In genomic region chr7:116206806-116207571, GRCm38 (mm10) we compare ENCODE assay signal across 17 mouse cellular contexts.
DNase-seq lines count a peak whose midpoint lies in the region; ATAC-seq and TF ChIP-seq lines count a peak whose summit lies in the region.
"Had no signal": no experiment of that assay in that cellular context is flagged by ENCODE, and none has a peak within 500 bp of the region (broad histone marks: within the 10 kb centered on the region; RNA-seq: fewer than 3 reads in every experiment).

No protein-coding gene starts in this region.

- 49% methylated on average over 7 of the region's 7 CpGs for WGBS in heart, embryonic 12.5 days
- 52% methylated on average over 7 of the region's 7 CpGs for WGBS in heart, embryonic 15.5 days
- WGBS in thymus, adult 2 months: 80% methylated on average over 7 of the region's 7 CpGs

- no peak overlapping the region for H3K4me2 ChIP-seq in heart, embryonic 12.5 days
- H3K4me2 ChIP-seq in heart, embryonic 15.5 days: no peak overlapping the region
- H3K4me2 ChIP-seq: embryonic facial prominence, embryonic 12.5 days; forebrain, embryonic 15.5 days; kidney, embryonic 15.5 days; lung, embryonic 14.5 days; neural tube, embryonic 12.5 days; stomach, embryonic 15.5 days had no signal

- no peak overlapping the region for H3K27ac ChIP-seq in heart, embryonic 12.5 days (ENCODE audit: poor library complexity, severe bottlenecking)
- peak overlapping the region; percentile 14; the same call in 1 of the 2 replicates for H3K27ac ChIP-seq in heart, embryonic 15.5 days
- no peak overlapping the region for H3K27ac ChIP-seq in thymus, adult 2 months (ENCODE audit: control insufficient read depth, insufficient read depth, low read length)
- H3K27ac ChIP-seq: embryonic facial prominence, embryonic 12.5 days; forebrain, embryonic 15.5 days; kidney, embryonic 15.5 days; neural tube, embryonic 12.5 days; stomach, embryonic 15.5 days had no signal

- DNase-seq in heart, postnatal 4 days: no peak
- peak; percentile 62 for DNase-seq in 416B (ENCODE audit: low read depth)
- DNase-seq in ES-CJ7 (ENCODE audit: low read depth, low spot score): peak; percentile 75
- no peak for DNase-seq in thymus, adult 2 months
- no peak for DNase-seq in c-Kit-positive CD71-positive TER-119-positive erythroid progenitor cells, embryonic 14.5 days (ENCODE audit: low spot score)
- DNase-seq: adrenal gland, adult 8-10 months; cerebellum, adult 18-20 months; cerebellum, postnatal 36 days; lung, embryonic 14.5 days had no signal

- no peak overlapping the region for H3K4me3 ChIP-seq in heart, embryonic 12.5 days
- no peak overlapping the region for H3K4me3 ChIP-seq in heart, embryonic 15.5 days
- H3K4me3 ChIP-seq in thymus, adult 2 months (ENCODE audit: control insufficient read depth, insufficient read depth, low read length): no peak overlapping the region
- H3K4me3 ChIP-seq: embryonic facial prominence, embryonic 12.5 days; forebrain, embryonic 15.5 days; kidney, embryonic 15.5 days; neural tube, embryonic 12.5 days; stomach, embryonic 15.5 days had no signal

- H3K4me1 ChIP-seq in heart, embryonic 12.5 days (replicated peaks): peaks cover 75% of the 10 kb centered on the region
- peaks cover 63% of the 10 kb centered on the region for H3K4me1 ChIP-seq in heart, embryonic 15.5 days (replicated peaks)
- no peaks in the 10 kb centered on the region; the same call in 1 of the 2 replicates for H3K4me1 ChIP-seq in thymus, adult 2 months (replicated peaks; ENCODE audit: control insufficient read depth, insufficient read depth, low read length)
- H3K4me1 ChIP-seq: stomach, embryonic 15.5 days had no signal

- TF ChIP-seq CTCF in thymus, adult 2 months (IDR thresholded peaks at IDR 0.05; ENCODE audit: borderline replicate concordance, control insufficient read depth, extremely low read depth, insufficient read depth, low read length, poor library complexity): no peak

- no peaks in the 10 kb centered on the region for H3K27me3 ChIP-seq in heart, embryonic 12.5 days (replicated peaks)
- no peaks in the 10 kb centered on the region for H3K27me3 ChIP-seq in heart, embryonic 15.5 days
- no peaks in the 10 kb centered on the region for H3K27me3 ChIP-seq in thymus, adult 2 months (ENCODE audit: control insufficient read depth, insufficient read depth, low read length)
- H3K27me3 ChIP-seq: embryonic facial prominence, embryonic 12.5 days; forebrain, embryonic 15.5 days; kidney, embryonic 15.5 days; neural tube, embryonic 12.5 days; stomach, embryonic 15.5 days had no signal

- H3K9me3 ChIP-seq in heart, embryonic 12.5 days (replicated peaks): no peaks in the 10 kb centered on the region
- H3K9me3 ChIP-seq in heart, embryonic 15.5 days (replicated peaks): no peaks in the 10 kb centered on the region
- H3K9me3 ChIP-seq: embryonic facial prominence, embryonic 12.5 days; forebrain, embryonic 15.5 days; kidney, embryonic 15.5 days; neural tube, embryonic 12.5 days; stomach, embryonic 15.5 days had no signal

- H3K36me3 ChIP-seq in heart, embryonic 12.5 days: no peaks in the 10 kb centered on the region
- H3K36me3 ChIP-seq in heart, embryonic 15.5 days: no peaks in the 10 kb centered on the region
- no peaks in the 10 kb centered on the region for H3K36me3 ChIP-seq in thymus, adult 2 months (ENCODE audit: control insufficient read depth, insufficient read depth, low read length)
- H3K36me3 ChIP-seq: embryonic facial prominence, embryonic 12.5 days; forebrain, embryonic 15.5 days; kidney, embryonic 15.5 days; neural tube, embryonic 12.5 days; stomach, embryonic 15.5 days had no signal

- TF ChIP-seq POLR2A in thymus, adult 2 months (IDR thresholded peaks at IDR 0.05; ENCODE audit: control insufficient read depth, extremely low read depth, insufficient read depth, low read length, poor library complexity): no peak

- H3K9ac ChIP-seq in heart, embryonic 12.5 days: no peak overlapping the region
- H3K9ac ChIP-seq in heart, embryonic 15.5 days: no peak overlapping the region
- H3K9ac ChIP-seq: embryonic facial prominence, embryonic 12.5 days; forebrain, embryonic 15.5 days; kidney, embryonic 15.5 days; lung, embryonic 14.5 days; neural tube, embryonic 12.5 days; stomach, embryonic 15.5 days had no signal

- ATAC-seq in heart, embryonic 12.5 days (ENCODE audit: insufficient number of reproducible peaks, low FRiP score): peak; percentile 23; the same call in 1 of the 2 replicates
- ATAC-seq in heart, embryonic 15.5 days (replicated peaks; ENCODE audit: insufficient number of reproducible peaks, insufficient read depth, low FRiP score, low read depth): no peak; the same call in 1 of the 2 replicates
- ATAC-seq: CD4-positive, CD25-positive, alpha-beta regulatory T cell, adult 4 months; forebrain, embryonic 15.5 days had no signal

Comparison
In these comparisons a context has a peak if more than half of its experiments do, and no peak if none do; other contexts are left out.
1. DNase-seq: peak in 416B (single experiment) and ES-CJ7 (single experiment); none in heart, postnatal 4 days (single experiment), thymus, adult 2 months (single experiment) and c-Kit-positive CD71-positive TER-119-positive erythroid progenitor cells, embryonic 14.5 days (single experiment).